In the genomic region with DNA sequence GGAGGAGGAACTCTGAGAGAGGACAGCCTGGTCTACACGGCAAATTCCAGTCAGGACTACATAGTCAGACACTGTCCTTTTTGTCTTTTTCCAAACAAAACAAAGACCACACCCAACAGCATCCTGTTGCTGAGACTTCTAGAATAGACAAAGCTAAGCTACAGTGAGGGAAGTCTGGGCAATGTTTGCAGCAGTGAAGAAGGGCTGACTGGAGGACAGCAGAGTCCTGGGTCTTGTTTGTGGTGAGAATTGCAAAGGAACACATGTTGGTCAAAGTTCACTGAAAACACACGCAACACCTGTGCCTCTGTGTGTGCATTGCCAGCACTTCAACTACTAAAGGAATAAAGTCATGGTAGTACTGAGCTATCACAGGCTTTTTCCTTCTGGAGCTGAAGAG, we compare ENCODE assay signal across 21 mouse cellular contexts.
DNase-seq lines count a peak whose midpoint lies in the region; ATAC-seq and TF ChIP-seq lines count a peak whose summit lies in the region.
"Had no signal": no experiment of that assay in that cellular context is flagged by ENCODE, and none has a peak within 500 bp of the region (broad histone marks: within the 10 kb centered on the region; RNA-seq: fewer than 3 reads in every experiment).

No protein-coding gene starts in this region.

- no peak for TF ChIP-seq EP300 in heart, adult 2 months (IDR thresholded peaks at IDR 0.05; ENCODE audit: insufficient read depth, low read depth, low read length)
- TF ChIP-seq EP300 in ES-Bruce4 (IDR thresholded peaks at IDR 0.05; ENCODE audit: insufficient read depth, low read depth, low read length) = no peak

- H3K27ac ChIP-seq in heart, adult 2 months = peak overlapping the region; percentile 38; the same call in 1 of the 2 replicates
- 0 out of 2 replicates have a peak overlapping the region, but pooled peaks have one; percentile 32 for H3K27ac ChIP-seq in kidney, embryonic 15.5 days
- peak overlapping the region; percentile 13; the same call in 1 of the 2 replicates for H3K27ac ChIP-seq in ES-Bruce4 (ENCODE audit: insufficient read depth, low read length)
- no peak overlapping the region for H3K27ac ChIP-seq in hindbrain, embryonic 13.5 days
- H3K27ac ChIP-seq: embryonic facial prominence, embryonic 13.5 days; forebrain, embryonic 12.5 days; hindbrain, embryonic 10.5 days; hindbrain, postnatal 0 days; macrophage had no signal

- DNase-seq in heart, adult 2 months = no peak
- no peak for DNase-seq in heart, postnatal 10 days
- no peak for DNase-seq in kidney, postnatal 25 days
- DNase-seq in lung, postnatal 10 days = peak; percentile 27
- DNase-seq in lung, postnatal 25 days (ENCODE audit: low spot score) = no peak
- DNase-seq: adrenal gland, postnatal 10 days; cerebellum, adult 2 months; cerebellum, postnatal 36 days; embryo, embryonic 11 days; kidney, adult 11 months; thymus, adult 18-20 months; thymus, postnatal 36 days had no signal

- no peak for TF ChIP-seq POLR2A in heart, adult 2 months (IDR thresholded peaks at IDR 0.05; ENCODE audit: insufficient read depth, low read depth, low read length)
- no peak for TF ChIP-seq POLR2A in ES-Bruce4 (IDR thresholded peaks at IDR 0.05; ENCODE audit: insufficient read depth, low read length)

- TF ChIP-seq CTCF in heart, adult 2 months (IDR thresholded peaks at IDR 0.05) = no peak
- no peak for TF ChIP-seq CTCF in ES-Bruce4 (IDR thresholded peaks at IDR 0.05; ENCODE audit: low read depth, low read length)

- peaks cover 8% of the 10 kb centered on the region for H3K4me1 ChIP-seq in heart, adult 2 months (ENCODE audit: control insufficient read depth, insufficient read depth, low read length)
- H3K4me1 ChIP-seq in kidney, embryonic 15.5 days = peaks cover 37% of the 10 kb centered on the region
- peaks cover 2% of the 10 kb centered on the region for H3K4me1 ChIP-seq in ES-Bruce4 (ENCODE audit: control insufficient read depth, insufficient read depth, low read length)
- no peaks in the 10 kb centered on the region; the same call in 1 of the 2 replicates for H3K4me1 ChIP-seq in hindbrain, embryonic 13.5 days (replicated peaks)
- H3K4me1 ChIP-seq: forebrain, embryonic 12.5 days; hindbrain, embryonic 10.5 days had no signal

- no peak for ATAC-seq in kidney, embryonic 15.5 days (replicated peaks; ENCODE audit: low FRiP score)
- no peak for ATAC-seq in hindbrain, embryonic 13.5 days (ENCODE audit: low FRiP score)

- no peak overlapping the region for H3K4me2 ChIP-seq in kidney, embryonic 15.5 days
- H3K4me2 ChIP-seq in hindbrain, embryonic 13.5 days = no peak overlapping the region
- H3K4me2 ChIP-seq: embryonic facial prominence, embryonic 13.5 days; forebrain, embryonic 12.5 days had no signal

- no peak overlapping the region for H3K9ac ChIP-seq in heart, adult 2 months (ENCODE audit: low read depth, low read length)
- H3K9ac ChIP-seq in kidney, embryonic 15.5 days = no peak overlapping the region
- no peak overlapping the region for H3K9ac ChIP-seq in ES-Bruce4 (ENCODE audit: low read depth, poor library complexity, severe bottlenecking)
- H3K9ac ChIP-seq in hindbrain, embryonic 13.5 days = no peak overlapping the region
- H3K9ac ChIP-seq: embryonic facial prominence, embryonic 13.5 days; forebrain, embryonic 12.5 days had no signal

- peaks cover 4% of the 10 kb centered on the region for H3K79me2 ChIP-seq in heart, adult 2 months (replicated peaks; ENCODE audit: control insufficient read depth, insufficient read depth, low read length)

- no peaks in the 10 kb centered on the region for H3K9me3 ChIP-seq in kidney, embryonic 15.5 days (replicated peaks)
- no peaks in the 10 kb centered on the region for H3K9me3 ChIP-seq in ES-Bruce4 (replicated peaks; ENCODE audit: control insufficient read depth, insufficient read depth, low read length, poor library complexity, severe bottlenecking)
- no peaks in the 10 kb centered on the region for H3K9me3 ChIP-seq in hindbrain, embryonic 13.5 days
- H3K9me3 ChIP-seq: forebrain, embryonic 12.5 days; hindbrain, embryonic 10.5 days had no signal

- no peaks in the 10 kb centered on the region; the same call in 1 of the 2 replicates for H3K36me3 ChIP-seq in heart, adult 2 months (ENCODE audit: control insufficient read depth, insufficient read depth, low read length)
- peaks cover 16% of the 10 kb centered on the region for H3K36me3 ChIP-seq in kidney, embryonic 15.5 days
- H3K36me3 ChIP-seq in ES-Bruce4 (ENCODE audit: control insufficient read depth, insufficient read depth, low read length, poor library complexity, severe bottlenecking) = no peaks in the 10 kb centered on the region
- H3K36me3 ChIP-seq in hindbrain, embryonic 13.5 days = peaks cover 5% of the 10 kb centered on the region; the same call in 1 of the 2 replicates

- intact Hi-C loops in heart, adult 2 months (cut with DNase I) = no loop called here
- intact Hi-C loops in heart, postnatal 10 days (cut with DNase I) = no loop called here

- H3K4me3 ChIP-seq in heart, adult 2 months = no peak overlapping the region
- no peak overlapping the region for H3K4me3 ChIP-seq in kidney, embryonic 15.5 days (replicated peaks)
- no peak overlapping the region for H3K4me3 ChIP-seq in ES-Bruce4 (ENCODE audit: low read depth, low read length)
- no peak overlapping the region for H3K4me3 ChIP-seq in hindbrain, embryonic 13.5 days
- H3K4me3 ChIP-seq: embryonic facial prominence, embryonic 13.5 days; erythroblast, embryonic 14.5 days; forebrain, embryonic 12.5 days; hindbrain, embryonic 10.5 days had no signal

- no peaks in the 10 kb centered on the region for H3K27me3 ChIP-seq in heart, adult 2 months (ENCODE audit: control insufficient read depth, insufficient read depth, low read length)
- no peaks in the 10 kb centered on the region for H3K27me3 ChIP-seq in kidney, embryonic 15.5 days
- H3K27me3 ChIP-seq in ES-Bruce4 (ENCODE audit: control insufficient read depth, insufficient read depth, low read length, poor library complexity, severe bottlenecking) = no peaks in the 10 kb centered on the region
- H3K27me3 ChIP-seq in hindbrain, embryonic 13.5 days = no peaks in the 10 kb centered on the region
- H3K27me3 ChIP-seq: embryonic facial prominence, embryonic 13.5 days; forebrain, embryonic 12.5 days had no signal

- 47% methylated on average over 2 of the region's 2 CpGs for WGBS in heart, adult 2 months
- WGBS in kidney, embryonic 15.5 days = 65% methylated on average over 2 of the region's 2 CpGs
- WGBS in hindbrain, embryonic 13.5 days = 81% methylated on average over 2 of the region's 2 CpGs
